Mouse (Mus musculus): ENCODE results near the gene Rnf146. TPM values are rescaled to one million over a fixed set of nuclear protein-coding genes. Genes with fewer than 3 reads are reported as not detected.
A peak's percentile ranks its signal among the peaks of the same experiment; 100 is the strongest.
"Not testable (repeated sequence)": the region's sequence is repeated elsewhere in the genome, so short reads cannot be mapped to it uniquely, and the experiment has no call there.

Gene Rnf146
- polyA plus RNA-seq (2016; fragmentation: Nextera tagmentation; extraction: Ambion mirVana): 36.4 and 36.9 TPM in 2 replicates

GRCm38 (mm10) chr10:29362197-29362900, at the start of gene Rnf146:
Gene Rnf146 (minus strand): TSS chr10:29362442.
- Histone ChIP-seq H3K36me3 (no peaks in the 10 kb centered on the region), H3K27ac (ENCODE audit: poor library complexity, severe bottlenecking) (peak within 1 kb of the TSS; percentile 98), H3K9me3 (replicated peaks) (no peaks in the 10 kb centered on the region), H3K9ac (peak within 1 kb of the TSS; percentile 99), H3K27me3 (replicated peaks) (no peaks in the 10 kb centered on the region), H3K4me1 (replicated peaks) (peaks cover 4% of the 10 kb centered on the region; the same call in 1 of the 2 replicates), H3K4me3 (peak within 1 kb of the TSS; percentile 98), H3K4me2 (peak within 1 kb of the TSS; percentile 72)
- peak; percentile 48 for ATAC-seq (ENCODE audit: insufficient number of reproducible peaks, low FRiP score)
- WGBS: 9% methylated on average over 15 of the region's 15 CpGs

GRCm38 (mm10) chr10:29402656-29403268, 40.5 kb upstream of the Rnf146 start:
- WGBS: 66% methylated on average over 8 of the region's 8 CpGs
- Histone ChIP-seq H3K4me3 (no peak overlapping the region), H3K9ac (no peak overlapping the region), H3K27me3 (replicated peaks) (no peaks in the 10 kb centered on the region), H3K4me2 (no peak overlapping the region), H3K9me3 (replicated peaks) (no peaks in the 10 kb centered on the region), H3K36me3 (no peaks in the 10 kb centered on the region), H3K4me1 (replicated peaks) (no peaks in the 10 kb centered on the region), H3K27ac (ENCODE audit: poor library complexity, severe bottlenecking) (no peak overlapping the region)
- no peak for ATAC-seq (ENCODE audit: insufficient number of reproducible peaks, low FRiP score)

GRCm38 (mm10) chr10:29394890-29395289, 32.6 kb upstream of the Rnf146 start:
- not testable (repeated sequence) for H3K9ac ChIP-seq; ATAC-seq (ENCODE audit: insufficient number of reproducible peaks, low FRiP score); H3K4me1 ChIP-seq (replicated peaks); H3K4me3 ChIP-seq; H3K9me3 ChIP-seq (replicated peaks); H3K27ac ChIP-seq (ENCODE audit: poor library complexity, severe bottlenecking); H3K4me2 ChIP-seq; H3K36me3 ChIP-seq; H3K27me3 ChIP-seq (replicated peaks)
- WGBS: 67% methylated on average over 2 of the region's 2 CpGs

GRCm38 (mm10) chr10:29381558-29381957, 19.3 kb upstream of the Rnf146 start:
- H3K4me2 ChIP-seq: no peak overlapping the region
- no peak overlapping the region for H3K4me3 ChIP-seq
- H3K9me3 ChIP-seq (replicated peaks): no peaks in the 10 kb centered on the region
- no peaks in the 10 kb centered on the region for H3K36me3 ChIP-seq
- 56% methylated on average over 2 of the region's 2 CpGs for WGBS
- no peak for ATAC-seq (ENCODE audit: insufficient number of reproducible peaks, low FRiP score)
- no peak overlapping the region for H3K9ac ChIP-seq
- H3K27me3 ChIP-seq (replicated peaks): no peaks in the 10 kb centered on the region
- no peak overlapping the region for H3K27ac ChIP-seq (ENCODE audit: poor library complexity, severe bottlenecking)
- H3K4me1 ChIP-seq (replicated peaks): no peaks in the 10 kb centered on the region

- Histone ChIP-seq H3K27me3 (replicated peaks) (no peaks in the 10 kb centered on the region), H3K9me3 (replicated peaks) (no peaks in the 10 kb centered on the region), H3K36me3 (no peaks in the 10 kb centered on the region), H3K27ac (ENCODE audit: poor library complexity, severe bottlenecking) (no peak overlapping the region), H3K9ac (no peak overlapping the region), H3K4me2 (no peak overlapping the region), H3K4me3 (no peak overlapping the region), H3K4me1 (replicated peaks) (no peaks in the 10 kb centered on the region)
- ATAC-seq (ENCODE audit: insufficient number of reproducible peaks, low FRiP score): no peak
- WGBS: 82% methylated on average over 5 of the region's 5 CpGs
These were observed 11.8 kb upstream of the Rnf146 start for GRCm38 (mm10) chr10:29374065-29374464.

- peak overlapping the region; percentile 98 for H3K27ac ChIP-seq (ENCODE audit: poor library complexity, severe bottlenecking)
- H3K27me3 ChIP-seq (replicated peaks): no peaks in the 10 kb centered on the region
- H3K36me3 ChIP-seq: no peaks in the 10 kb centered on the region
- peak; percentile 97 for ATAC-seq (ENCODE audit: insufficient number of reproducible peaks, low FRiP score)
- peak overlapping the region; percentile 72 for H3K4me2 ChIP-seq
- WGBS: under 1% methylated on average over 100 of the region's 100 CpGs
- peaks cover 9% of the 10 kb centered on the region for H3K4me1 ChIP-seq (replicated peaks)
- peak overlapping the region; percentile 99 for H3K9ac ChIP-seq
- H3K4me3 ChIP-seq: peak overlapping the region; percentile 98
- H3K9me3 ChIP-seq (replicated peaks): no peaks in the 10 kb centered on the region
These were observed 612 bp downstream of the Rnf146 start for GRCm38 (mm10) chr10:29361464-29362196.

- WGBS: 4% methylated on average over 6 of the region's 6 CpGs
These were observed 1.2 kb downstream of the Rnf146 start for GRCm38 (mm10) chr10:29361095-29361463.

GRCm38 (mm10) chr10:29354183-29354582, 8.1 kb downstream of the Rnf146 start:
- no peak for ATAC-seq (ENCODE audit: insufficient number of reproducible peaks, low FRiP score)
- Histone ChIP-seq H3K27me3 (replicated peaks) (no peaks in the 10 kb centered on the region), H3K27ac (ENCODE audit: poor library complexity, severe bottlenecking) (no peak overlapping the region), H3K9me3 (replicated peaks) (no peaks in the 10 kb centered on the region), H3K4me1 (replicated peaks) (peaks cover 14% of the 10 kb centered on the region), H3K4me3 (no peak overlapping the region), H3K4me2 (no peak overlapping the region), H3K36me3 (peaks cover 15% of the 10 kb centered on the region), H3K9ac (no peak overlapping the region)
- 88% methylated on average over 7 of the region's 7 CpGs for WGBS

More at GRCm38 (mm10) chr10:29361095-29361463, 1.2 kb downstream of the Rnf146 start:
- Histone ChIP-seq H3K9me3 (replicated peaks) (no peaks in the 10 kb centered on the region), H3K4me2 (peak overlapping the region; percentile 72), H3K27me3 (replicated peaks) (no peaks in the 10 kb centered on the region), H3K4me1 (replicated peaks) (peaks cover 11% of the 10 kb centered on the region), H3K36me3 (no peaks in the 10 kb centered on the region), H3K4me3 (peak overlapping the region; percentile 98), H3K9ac (peak overlapping the region; percentile 99), H3K27ac (ENCODE audit: poor library complexity, severe bottlenecking) (peak overlapping the region; percentile 98)
- ATAC-seq (ENCODE audit: insufficient number of reproducible peaks, low FRiP score): no peak

- H3K36me3 ChIP-seq: peaks cover 17% of the 10 kb centered on the region
- WGBS: 29% methylated on average over 3 of the region's 3 CpGs
- H3K27ac ChIP-seq (ENCODE audit: poor library complexity, severe bottlenecking): no peak overlapping the region
- H3K4me2 ChIP-seq: no peak overlapping the region
- H3K4me1 ChIP-seq (replicated peaks): peaks cover 14% of the 10 kb centered on the region
- H3K4me3 ChIP-seq: no peak overlapping the region
- H3K27me3 ChIP-seq (replicated peaks): no peaks in the 10 kb centered on the region
- ATAC-seq (ENCODE audit: insufficient number of reproducible peaks, low FRiP score): no peak; the same call in 1 of the 2 replicates
- no peak overlapping the region for H3K9ac ChIP-seq
- no peaks in the 10 kb centered on the region for H3K9me3 ChIP-seq (replicated peaks)
These were observed 9.7 kb downstream of the Rnf146 start for GRCm38 (mm10) chr10:29352575-29352974.

GRCm38 (mm10) chr10:29351420-29351819, 10.8 kb downstream of the Rnf146 start:
- peaks cover 29% of the 10 kb centered on the region for H3K36me3 ChIP-seq
- WGBS: 72% methylated on average over 2 of the region's 2 CpGs
- H3K27me3 ChIP-seq (replicated peaks): no peaks in the 10 kb centered on the region
- ATAC-seq (ENCODE audit: insufficient number of reproducible peaks, low FRiP score): no peak
- no peaks in the 10 kb centered on the region for H3K9me3 ChIP-seq (replicated peaks)
- no peak overlapping the region for H3K4me3 ChIP-seq
- no peak overlapping the region for H3K27ac ChIP-seq (ENCODE audit: poor library complexity, severe bottlenecking)
- H3K4me1 ChIP-seq (replicated peaks): peaks cover 7% of the 10 kb centered on the region
- no peak overlapping the region for H3K9ac ChIP-seq
- H3K4me2 ChIP-seq: no peak overlapping the region

GRCm38 (mm10) chr10:29346638-29347037, 15.6 kb downstream of the Rnf146 start:
- Histone ChIP-seq H3K27me3 (replicated peaks) (no peaks in the 10 kb centered on the region), H3K36me3 (peaks cover 37% of the 10 kb centered on the region), H3K4me2 (no peak overlapping the region), H3K9ac (no peak overlapping the region), H3K4me1 (replicated peaks) (peaks cover 8% of the 10 kb centered on the region), H3K4me3 (no peak overlapping the region), H3K9me3 (replicated peaks) (no peaks in the 10 kb centered on the region), H3K27ac (ENCODE audit: poor library complexity, severe bottlenecking) (no peak overlapping the region)
- ATAC-seq (ENCODE audit: insufficient number of reproducible peaks, low FRiP score): no peak
- 94% methylated on average over 7 of the region's 7 CpGs for WGBS
